17 mouse cellular contexts compared by ENCODE assay signal in genomic region chr4:149259391-149260094, GRCm38 (mm10).
"Had no signal": no experiment of that assay in that cellular context is flagged by ENCODE, and none has a peak within 500 bp of the region (broad histone marks: within the 10 kb centered on the region; RNA-seq: fewer than 3 reads in every experiment).

No protein-coding gene starts in this region.

- H3K9ac ChIP-seq: kidney, embryonic 15.5 days; liver, embryonic 13.5 days had no signal

- H3K4me1 ChIP-seq: liver, embryonic 13.5 days had no signal

- DNase-seq: kidney, adult 8-10 months; kidney, postnatal 10 days; kidney, postnatal 4 days; layer of hippocampus, postnatal 36 days; liver, embryonic 13.5 days; lung, adult 2 months; lung, postnatal 4 days; midbrain, embryonic 14.5 days; right cerebral cortex, postnatal 14 days; right cerebral cortex, postnatal 4 days; thymus, adult 2 months; thymus, postnatal 14 days; thymus, postnatal 4 days had no signal

- H3K9me3 ChIP-seq: kidney, embryonic 15.5 days; liver, embryonic 13.5 days had no signal

- H3K4me2 ChIP-seq: kidney, embryonic 15.5 days; liver, embryonic 13.5 days; midbrain, embryonic 11.5 days had no signal

- H3K4me3 ChIP-seq: kidney, embryonic 15.5 days; left cerebral cortex, adult 2 months; liver, embryonic 13.5 days had no signal

- H3K27me3 ChIP-seq: kidney, embryonic 15.5 days; liver, embryonic 13.5 days had no signal

- H3K27ac ChIP-seq: kidney, embryonic 15.5 days; left cerebral cortex, adult 2 months; liver, embryonic 13.5 days; stomach, postnatal 0 days had no signal
